Mouse (Mus musculus): ENCODE measurements at regions not wholly inside any gene's neighbourhood (a gene's known extent, or its start where the extent isn't known, plus 50 kb on each side); places are given as distances from the start of the nearest gene placed in this dataset.

- no peak for DNase-seq (ENCODE audit: low read depth)
- no peak for TF ChIP-seq POLR2A (IDR thresholded peaks at IDR 0.05; ENCODE audit: borderline replicate concordance, extremely low read depth, insufficient read depth, insufficient read length, poor library complexity, severe bottlenecking)
Measured at GRCm38 (mm10) chr1:146358301-146358700, 136.3 kb upstream of the Brinp3 start.

GRCm38 (mm10) chr1:146359632-146360031, 134.9 kb upstream of the Brinp3 start:
- peak; percentile 2 for DNase-seq (ENCODE audit: low read depth)
- TF ChIP-seq CTCF (IDR thresholded peaks at IDR 0.05; ENCODE audit: borderline replicate concordance, extremely low read depth, insufficient read depth, insufficient read length) (no peak), POLR2A (IDR thresholded peaks at IDR 0.05; ENCODE audit: borderline replicate concordance, extremely low read depth, insufficient read depth, insufficient read length, poor library complexity, severe bottlenecking) (no peak)

- TF ChIP-seq CTCF (IDR thresholded peaks at IDR 0.05; ENCODE audit: borderline replicate concordance, extremely low read depth, insufficient read depth, insufficient read length) (no peak), POLR2A (IDR thresholded peaks at IDR 0.05; ENCODE audit: borderline replicate concordance, extremely low read depth, insufficient read depth, insufficient read length, poor library complexity, severe bottlenecking) (no peak)
Measured at GRCm38 (mm10) chr1:146360124-146360523, 134.4 kb upstream of the Brinp3 start.

GRCm38 (mm10) chr1:146363777-146364176, 130.8 kb upstream of the Brinp3 start:
- TF ChIP-seq CTCF (IDR thresholded peaks at IDR 0.05; ENCODE audit: borderline replicate concordance, extremely low read depth, insufficient read depth, insufficient read length) (no peak), POLR2A (IDR thresholded peaks at IDR 0.05; ENCODE audit: borderline replicate concordance, extremely low read depth, insufficient read depth, insufficient read length, poor library complexity, severe bottlenecking) (no peak)
- no peak for DNase-seq (ENCODE audit: low read depth)

More at GRCm38 (mm10) chr1:146360124-146360523, 134.4 kb upstream of the Brinp3 start:
- DNase-seq (ENCODE audit: low read depth): no peak
